Comparison of ENCODE assay signal across 15 mouse cellular contexts in genomic region chr6:21998131-21998530, GRCm38 (mm10). TPM values are rescaled to one million over a fixed set of nuclear protein-coding genes. Genes with fewer than 3 reads are reported as not detected.
DNase-seq lines count a peak whose midpoint lies in the region; ATAC-seq and TF ChIP-seq lines count a peak whose summit lies in the region.
"Had no signal": no experiment of that assay in that cellular context is flagged by ENCODE, and none has a peak within 500 bp of the region (broad histone marks: within the 10 kb centered on the region; RNA-seq: fewer than 3 reads in every experiment).

No protein-coding gene starts in this region.

- 29% methylated on average over 4 of the region's 4 CpGs for WGBS in kidney, embryonic 16.5 days

- no peak for TF ChIP-seq CTCF in gastrocnemius, adult 2 months (IDR thresholded peaks at IDR 0.05)

- no peak for ATAC-seq in kidney, embryonic 16.5 days (ENCODE audit: low FRiP score, low TSS enrichment)
- peak; percentile 73 for ATAC-seq in granulocyte monocyte progenitor cell, adult 5-6 weeks (replicated peaks; ENCODE audit: poor library complexity, severe bottlenecking)
- 0 out of 2 replicates have a peak, but pooled peaks have one; percentile 39 for ATAC-seq in neutrophil, adult 5-6 weeks (ENCODE audit: extremely low read depth, insufficient number of reproducible peaks, low FRiP score, poor library complexity, severe bottlenecking)
- ATAC-seq: hindbrain, embryonic 16.5 days; liver, embryonic 12.5 days had no signal

- H3K27me3 ChIP-seq in kidney, embryonic 16.5 days (ENCODE audit: insufficient read depth, low read length): no peaks in the 10 kb centered on the region

- H3K27ac ChIP-seq in gastrocnemius, adult 2 months: peak overlapping the region; percentile 89
- peak overlapping the region; percentile 87 for H3K27ac ChIP-seq in kidney, embryonic 16.5 days (ENCODE audit: low read length)
- H3K27ac ChIP-seq: forebrain, embryonic 12.5 days had no signal

- intact Hi-C loops in gastrocnemius, adult 2 months (cut with DNase I): no loop called here

- no peak overlapping the region for H3K9ac ChIP-seq in kidney, embryonic 16.5 days (replicated peaks; ENCODE audit: low read length)
- H3K9ac ChIP-seq: forebrain, embryonic 12.5 days; liver, embryonic 12.5 days had no signal

- H3K4me2 ChIP-seq in kidney, embryonic 16.5 days (replicated peaks; ENCODE audit: low read depth, low read length): no peak overlapping the region
- H3K4me2 ChIP-seq: forebrain, embryonic 12.5 days; liver, embryonic 12.5 days had no signal

- no peaks in the 10 kb centered on the region for H3K36me3 ChIP-seq in kidney, embryonic 16.5 days (ENCODE audit: insufficient read depth, low read length)
- H3K36me3 ChIP-seq: forebrain, embryonic 12.5 days; liver, embryonic 12.5 days had no signal

- no peak for DNase-seq in gastrocnemius, adult 2 months
- DNase-seq in gastrocnemius, postnatal 4 days (ENCODE audit: low spot score in 2 of 2): no peak
- DNase-seq in kidney, postnatal 36 days: no peak
- DNase-seq in right cerebral cortex, postnatal 36 days (ENCODE audit: low spot score in 2 of 2): no peak
- no peak for DNase-seq in cerebellum, postnatal 10 days
- DNase-seq: adrenal gland, adult 2 months; lung, postnatal 36 days; right cerebral cortex, adult 18-20 months had no signal

- no peaks in the 10 kb centered on the region for H3K9me3 ChIP-seq in kidney, embryonic 16.5 days (ENCODE audit: low read length)
- H3K9me3 ChIP-seq: forebrain, embryonic 12.5 days; liver, embryonic 12.5 days had no signal

- H3K4me3 ChIP-seq in gastrocnemius, adult 2 months: peak overlapping the region; percentile 32
- H3K4me3 ChIP-seq in kidney, embryonic 16.5 days (ENCODE audit: low read length): no peak overlapping the region
- H3K4me3 ChIP-seq: forebrain, embryonic 12.5 days; liver, embryonic 12.5 days; myocyte had no signal

- peaks cover 50% of the 10 kb centered on the region for H3K4me1 ChIP-seq in kidney, embryonic 16.5 days (ENCODE audit: insufficient read depth, low read length)

RNA-seq across cellular contexts. Expression of gene Cped1, which starts 12.4 kb away (rescaled TPM):
- 10 to 100 TPM; 22.4 to 24.5 TPM for total RNA-seq in gastrocnemius, adult 2 months (2021)
- total RNA-seq in gastrocnemius, postnatal 4 days (2021): 10 to 100 TPM; 21.4 to 23.3 TPM
- polyA plus RNA-seq in kidney, embryonic 16.5 days (2015; fragmentation: Nextera tagmentation; extraction: Ambion mirVana): 35.4 and 42.6 TPM in 2 replicates
- 1.3 and 2.1 TPM in 2 replicates for total RNA-seq in granulocyte monocyte progenitor cell, adult 5-6 weeks (2014; fragmentation: Nextera tagmentation)
- 0.60 and 0.72 TPM in 2 replicates for total RNA-seq in granulocyte monocyte progenitor cell, adult 5-6 weeks (2017)
- total RNA-seq in neutrophil, adult 5-6 weeks (2017): 1.0 and 1.7 TPM in 2 replicates

RNA-seq across cellular contexts. Expression of gene Ing3, which starts 48.8 kb away (rescaled TPM):
- 1 to 10 TPM; 9.1 to 9.8 TPM for total RNA-seq in gastrocnemius, adult 2 months (2021)
- 10 to 100 TPM; 18.8 to 19.4 TPM for total RNA-seq in gastrocnemius, postnatal 4 days (2021)
- 64.8 and 67.6 TPM in 2 replicates for polyA plus RNA-seq in kidney, embryonic 16.5 days (2015; fragmentation: Nextera tagmentation; extraction: Ambion mirVana)
- total RNA-seq in granulocyte monocyte progenitor cell, adult 5-6 weeks (2014; fragmentation: Nextera tagmentation): 26.8 and 29.8 TPM in 2 replicates
- total RNA-seq in granulocyte monocyte progenitor cell, adult 5-6 weeks (2017): 35.6 and 42.3 TPM in 2 replicates
- total RNA-seq in neutrophil, adult 5-6 weeks (2017): 52.4 and 74.4 TPM in 2 replicates
